Mouse (Mus musculus): ENCODE results near the gene Fcmr.

Gene Fcmr

DNA sequence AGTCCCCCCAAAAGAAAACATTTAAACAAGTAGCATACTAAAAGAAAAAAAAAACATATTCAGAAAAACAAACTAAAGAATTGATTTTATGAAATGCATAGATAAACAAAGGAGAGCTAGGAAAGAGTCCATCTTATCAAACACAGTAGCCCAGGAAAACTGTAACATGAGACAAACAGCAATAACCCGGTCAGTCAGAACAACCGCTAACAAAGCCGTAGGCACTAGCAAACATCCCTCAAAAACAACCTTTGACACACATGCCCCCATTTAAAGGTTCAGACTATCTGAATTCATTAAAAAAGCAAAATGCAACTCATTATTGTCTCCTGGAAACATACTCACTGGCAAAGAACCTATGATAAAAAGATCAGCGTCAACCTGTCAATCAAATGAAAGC lies 8.0 kb upstream of the Fcmr start:
- DNase-seq (ENCODE audit: low spot score in 2 of 2) = no peak

DNA sequence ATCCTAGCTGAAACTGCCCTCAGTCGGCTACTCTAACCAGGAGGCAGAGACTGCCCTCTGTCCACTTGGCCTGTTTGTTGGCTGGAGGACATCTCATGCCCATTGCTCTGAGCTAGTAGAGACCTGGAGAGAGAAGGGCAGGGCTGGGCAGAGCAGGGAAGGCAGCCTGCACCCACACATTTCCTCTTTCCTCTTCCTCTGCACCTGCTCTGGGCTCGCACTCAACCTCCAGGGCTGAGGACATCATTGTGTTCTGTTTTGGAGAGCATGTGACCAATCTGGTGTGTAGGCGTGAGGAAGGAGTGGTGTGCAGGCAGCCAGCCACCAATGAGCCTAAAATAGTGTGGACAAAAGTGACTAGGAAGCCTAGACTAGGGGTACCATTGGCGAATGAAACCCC lies 1.2 kb upstream of the Fcmr start:
- DNase-seq (ENCODE audit: low spot score in 2 of 2) = no peak

DNA sequence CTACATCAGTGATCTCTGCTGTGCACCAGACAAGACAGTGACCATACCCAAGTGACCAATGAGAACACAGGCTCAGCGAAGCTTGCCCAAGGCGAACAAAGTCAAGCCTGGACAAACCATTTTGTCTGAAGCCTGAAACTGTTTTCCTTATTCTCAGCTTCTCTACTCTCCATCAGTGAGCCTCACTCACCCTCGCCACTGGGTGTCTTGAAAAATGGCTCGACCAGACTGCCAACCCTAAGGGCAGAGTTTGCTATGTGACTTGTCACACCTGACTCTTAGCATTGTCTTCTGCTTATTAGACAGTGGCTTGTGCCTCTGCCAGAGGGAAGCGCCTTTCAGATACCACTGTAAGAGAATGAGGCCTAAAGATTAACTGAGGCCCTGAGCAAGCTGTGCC lies 728 bp upstream of the Fcmr start:
- no peak for DNase-seq (ENCODE audit: low spot score in 2 of 2)

DNA sequence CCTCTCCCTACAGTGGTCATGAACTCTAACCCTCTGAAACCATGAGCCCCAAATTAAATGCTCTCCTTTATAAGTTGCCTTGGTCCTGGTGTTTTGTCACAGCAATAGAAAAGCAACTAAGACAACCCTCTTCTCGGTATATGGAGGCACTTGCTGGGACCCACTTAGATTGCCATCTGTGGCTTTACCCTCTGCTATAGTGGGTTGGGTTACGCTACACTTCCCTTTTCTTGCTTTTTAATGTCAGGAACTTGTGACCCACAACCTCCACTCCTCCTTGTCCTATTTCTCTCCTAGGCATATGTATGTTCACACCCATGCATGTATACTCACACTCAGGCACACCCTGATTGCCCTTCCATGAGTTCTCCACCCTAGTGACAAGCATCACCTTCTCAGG lies 7.4 kb downstream of the Fcmr start:
- DNase-seq (ENCODE audit: low spot score in 2 of 2) = no peak

DNA sequence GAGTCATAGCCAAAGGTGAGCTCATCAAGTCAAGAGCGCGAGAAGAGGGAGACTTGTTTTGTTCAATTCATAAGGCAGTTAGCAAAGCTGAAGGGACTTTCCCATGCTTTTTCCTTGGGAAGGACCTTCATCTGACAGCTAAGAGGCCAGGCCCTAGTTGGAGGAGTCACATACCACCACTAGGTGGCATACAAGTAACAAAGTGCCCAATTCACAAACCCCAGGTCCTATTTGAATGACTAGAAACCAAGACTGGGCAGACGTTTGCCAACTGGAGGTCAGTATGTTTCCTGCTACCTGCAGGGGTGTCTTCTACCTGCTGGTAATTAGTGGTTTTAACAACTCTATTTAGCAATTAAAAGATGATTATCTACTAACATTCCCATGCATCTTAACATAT lies 9.7 kb downstream of the Fcmr start:
- peak; percentile 17 to 27 for DNase-seq (ENCODE audit: low spot score in 2 of 2)

DNA sequence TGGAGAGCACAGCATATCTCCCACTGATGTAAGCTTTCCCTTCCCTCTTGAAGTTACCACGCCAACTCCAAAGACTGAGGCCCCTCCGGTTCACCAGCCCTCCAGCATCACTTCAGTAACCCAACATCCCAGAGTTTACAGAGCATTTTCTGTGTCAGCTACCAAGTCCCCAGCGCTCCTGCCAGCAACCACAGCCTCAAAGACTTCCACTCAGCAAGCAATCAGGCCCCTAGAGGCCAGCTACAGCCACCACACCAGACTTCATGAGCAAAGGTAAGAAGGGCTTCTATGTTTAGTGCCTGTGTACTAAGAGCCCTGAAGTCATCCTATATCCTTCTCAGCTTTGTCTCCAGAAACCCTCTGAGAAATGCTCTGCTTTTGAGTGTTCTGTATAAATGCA lies 10.4 kb downstream of the Fcmr start:
- DNase-seq (ENCODE audit: low spot score in 2 of 2) = no peak

DNA sequence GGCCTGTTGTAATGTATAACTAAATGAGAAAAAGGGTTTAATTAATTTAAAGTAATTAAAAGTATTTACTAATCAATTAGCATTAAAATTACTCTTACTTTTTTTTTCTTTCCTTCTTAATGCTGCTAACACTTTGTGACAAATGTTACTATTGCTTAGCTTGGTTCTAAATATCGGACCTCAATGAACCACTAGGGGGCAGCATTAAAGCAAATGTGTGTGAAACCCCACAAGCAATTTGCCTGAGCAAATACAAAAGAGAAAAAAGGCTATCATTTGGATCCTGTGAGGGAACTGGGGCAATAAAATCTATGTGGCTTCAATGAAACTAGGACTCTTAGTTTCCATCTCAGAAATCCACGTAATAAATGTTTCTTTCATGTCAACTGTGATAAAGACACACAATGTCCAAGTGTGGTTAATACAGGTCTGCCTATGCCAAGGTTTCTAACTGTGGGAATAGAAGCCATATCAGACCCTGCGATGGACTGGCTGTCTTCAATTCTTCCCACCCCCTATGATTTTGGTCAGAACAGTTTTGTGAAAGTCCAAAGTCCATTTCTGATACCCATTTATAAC lies 11.6 kb downstream of the Fcmr start:
- peak in 1 of 2 experiments; percentile 23 for DNase-seq (ENCODE audit: low spot score in 2 of 2)

DNA sequence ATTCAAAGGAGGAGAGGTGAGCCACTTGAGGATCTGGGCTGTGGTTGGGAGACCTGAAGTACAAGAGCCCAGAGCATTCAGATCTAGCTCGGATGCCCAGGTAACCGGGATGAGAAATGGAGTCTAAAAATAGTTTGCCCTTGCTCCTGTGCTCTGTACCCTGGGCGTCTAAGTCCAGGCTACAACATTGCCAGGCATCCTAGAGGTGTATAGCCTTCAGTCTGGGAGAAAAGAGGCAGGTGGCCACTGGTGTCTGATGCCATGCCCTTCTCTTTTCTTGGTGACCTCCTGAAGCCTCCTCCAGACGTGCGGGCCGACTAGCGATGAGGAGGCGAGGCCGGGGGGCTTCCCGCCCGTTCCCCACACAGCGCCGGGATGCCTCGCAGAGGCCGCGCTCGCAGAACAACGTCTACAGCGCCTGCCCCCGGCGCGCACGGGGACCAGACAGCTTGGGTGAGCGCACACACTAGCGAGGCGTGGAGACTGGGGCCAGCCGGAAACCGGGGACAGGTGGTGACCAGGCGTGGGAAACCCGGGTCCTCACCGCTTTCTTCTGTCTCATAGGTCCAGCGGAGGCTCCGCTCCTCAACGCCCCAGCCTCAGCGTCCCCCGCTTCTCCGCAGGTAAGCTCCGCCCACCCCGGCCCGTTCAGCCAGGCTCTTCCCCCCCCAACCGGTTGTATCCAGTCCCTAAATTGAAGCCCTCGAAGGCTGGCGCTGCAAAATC lies 12.6 kb downstream of the Fcmr start:
- no peak for DNase-seq (ENCODE audit: low spot score in 2 of 2)

DNA sequence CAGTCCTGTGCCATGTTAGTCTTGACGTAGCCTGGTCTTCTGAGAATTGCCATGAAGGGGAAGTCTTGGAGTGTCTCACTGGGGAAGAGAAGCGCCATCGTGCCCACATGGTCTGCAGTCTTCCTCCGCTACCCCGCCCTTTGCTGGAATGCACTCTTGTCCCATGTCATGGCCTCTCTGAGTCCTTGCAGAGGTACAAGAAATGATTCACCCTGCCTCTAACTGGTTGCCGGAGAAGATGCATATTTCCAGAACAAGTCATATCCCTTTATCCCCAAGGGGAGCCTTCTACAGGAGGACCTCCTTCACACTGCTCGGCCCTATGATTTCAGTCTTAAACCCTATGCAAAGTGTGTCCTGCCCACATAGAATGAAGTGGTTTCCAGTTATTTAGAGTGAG lies 14.5 kb downstream of the Fcmr start:
- DNase-seq (ENCODE audit: low spot score in 2 of 2) = no peak

DNA sequence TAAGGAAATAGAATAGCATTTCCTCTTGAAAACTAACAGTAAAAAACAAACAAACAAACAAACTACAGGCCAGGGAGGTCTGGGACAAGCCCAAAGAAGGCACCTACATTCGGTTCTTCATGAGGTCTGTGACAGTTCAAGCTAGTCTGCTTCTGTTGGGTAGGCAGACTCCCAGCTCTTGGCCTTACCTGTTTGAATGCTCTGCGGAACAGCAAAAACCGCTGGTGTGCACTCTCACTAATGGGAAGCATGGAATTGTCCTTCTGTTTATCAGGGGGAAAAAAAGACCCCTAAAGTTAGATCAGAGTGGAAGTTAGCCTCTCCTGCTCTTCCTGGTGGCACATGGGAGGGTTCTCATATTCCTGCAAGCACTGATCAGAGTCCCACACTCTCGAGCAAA lies 17.7 kb downstream of the Fcmr start:
- DNase-seq (ENCODE audit: low spot score in 2 of 2) = no peak

DNA sequence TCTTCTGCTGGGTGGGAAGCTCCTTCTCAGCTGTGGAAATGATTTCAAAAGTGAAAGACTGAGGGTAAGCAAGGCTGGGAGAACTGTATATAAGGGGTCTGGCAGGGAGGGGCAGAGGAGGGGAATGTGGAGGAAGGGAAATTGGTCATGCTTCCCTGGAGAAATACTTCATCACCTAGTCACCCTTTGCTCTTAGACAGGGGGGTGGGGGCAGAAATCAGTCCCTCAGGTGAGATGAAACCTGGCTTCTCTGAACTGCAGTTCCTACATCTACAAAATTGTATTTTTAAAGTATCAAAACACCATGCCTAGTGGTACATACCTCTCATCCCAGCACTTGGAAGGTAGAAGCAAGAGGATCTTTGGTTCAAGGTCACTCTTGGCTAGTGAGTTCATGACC lies 21.9 kb downstream of the Fcmr start, which contains the start of gene Il24:
Il24 (minus strand) TSS at position 101 of the 400 bp plus-strand sequence.
- no peak for DNase-seq (ENCODE audit: low spot score in 2 of 2)

DNA sequence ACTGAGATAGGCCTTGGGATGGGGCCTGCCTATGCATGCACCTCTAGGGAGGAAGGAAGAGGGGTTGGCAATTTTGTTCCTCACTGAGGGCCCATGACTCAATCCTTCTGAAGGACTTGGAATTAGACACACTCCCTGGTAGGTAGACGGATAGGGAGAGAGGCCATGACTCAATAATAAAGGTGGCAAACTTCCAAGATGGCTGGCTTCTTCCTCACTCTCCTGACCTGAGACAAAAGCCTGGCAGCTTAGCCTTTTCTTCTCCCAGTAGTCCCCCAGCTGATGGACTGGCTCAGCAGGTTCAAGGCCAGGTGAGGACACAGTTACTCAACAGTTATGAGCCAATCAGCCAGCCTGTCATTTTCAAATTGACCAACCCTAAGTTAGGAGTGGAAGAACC lies 27.0 kb downstream of the Fcmr start:
- no peak for DNase-seq (ENCODE audit: low spot score in 2 of 2)

DNA sequence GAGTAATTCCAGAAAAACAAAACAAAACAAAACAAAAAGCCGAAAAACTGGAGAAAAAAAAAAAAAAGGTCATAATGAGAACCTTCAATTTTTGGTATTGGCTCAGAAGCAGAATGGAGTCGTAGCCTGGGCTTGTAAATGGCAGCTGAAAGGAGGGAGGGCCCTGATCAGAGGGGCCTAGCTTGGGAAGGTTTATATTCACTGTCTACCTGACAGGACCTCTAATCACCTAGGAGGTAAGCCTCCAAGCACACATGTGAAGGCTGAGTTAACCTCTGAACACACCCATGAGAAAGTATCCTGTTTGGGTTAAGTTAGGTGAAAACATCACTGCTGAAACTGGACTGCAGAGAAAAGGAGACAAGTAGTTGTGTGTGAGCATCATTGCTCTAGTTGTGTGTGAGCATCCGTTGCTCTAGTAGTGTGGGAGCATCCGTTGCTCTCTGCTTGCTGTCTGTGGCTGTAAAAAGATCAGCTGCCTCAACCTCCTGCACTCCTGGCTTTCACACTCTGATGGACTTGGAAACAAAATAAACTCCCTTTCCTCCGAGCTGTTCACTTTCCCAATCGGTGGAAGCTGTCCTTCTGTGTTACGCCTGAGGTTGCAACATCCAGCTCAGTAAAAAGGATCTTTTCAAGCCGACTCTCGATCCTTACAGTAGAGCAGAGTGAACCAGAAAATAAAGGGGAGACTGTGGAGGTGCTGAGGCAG lies 28.0 kb downstream of the Fcmr start:
- DNase-seq (ENCODE audit: low spot score in 2 of 2) = no peak

DNA sequence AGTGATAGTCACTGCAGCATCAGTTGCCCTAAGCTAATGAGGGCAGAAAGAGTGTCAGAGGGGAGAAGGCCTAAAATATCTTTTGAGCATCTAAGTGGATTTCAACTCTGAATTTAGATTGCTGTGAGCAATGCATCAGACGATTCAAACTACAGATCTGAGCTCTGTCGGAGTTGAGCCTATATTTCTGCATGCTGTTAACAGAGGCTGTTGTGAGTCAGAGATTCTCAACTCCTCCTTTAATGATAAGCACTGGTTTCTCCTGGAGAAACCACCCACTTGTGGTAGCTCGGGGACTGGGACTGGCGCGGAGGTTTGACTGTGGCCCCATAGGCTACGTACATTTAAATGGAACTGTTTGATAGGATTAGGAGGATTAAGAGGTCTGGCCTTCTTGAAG lies 29.0 kb downstream of the Fcmr start:
- no peak for DNase-seq (ENCODE audit: low spot score in 2 of 2)

DNA sequence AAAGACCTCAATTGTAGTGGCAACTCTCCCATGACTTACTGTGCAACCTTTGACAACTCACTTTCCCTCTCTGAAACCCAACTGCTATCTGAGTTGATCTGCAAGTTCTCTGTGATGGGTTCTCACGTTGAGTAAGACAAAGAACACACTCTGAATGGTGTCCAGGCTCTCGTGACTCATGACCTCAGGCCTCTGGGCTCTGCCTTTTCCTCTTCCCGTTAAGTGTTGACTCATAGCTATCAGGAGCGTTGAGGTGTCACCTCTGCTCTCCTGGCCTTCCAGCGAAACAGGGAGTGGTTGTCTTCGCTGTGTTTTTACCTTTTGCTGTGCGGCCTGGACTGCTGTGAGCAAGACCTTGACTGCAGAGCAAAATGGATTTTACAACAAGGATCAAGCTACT lies 37.0 kb downstream of the Fcmr start:
- DNase-seq (ENCODE audit: low spot score in 2 of 2) = no peak

DNA sequence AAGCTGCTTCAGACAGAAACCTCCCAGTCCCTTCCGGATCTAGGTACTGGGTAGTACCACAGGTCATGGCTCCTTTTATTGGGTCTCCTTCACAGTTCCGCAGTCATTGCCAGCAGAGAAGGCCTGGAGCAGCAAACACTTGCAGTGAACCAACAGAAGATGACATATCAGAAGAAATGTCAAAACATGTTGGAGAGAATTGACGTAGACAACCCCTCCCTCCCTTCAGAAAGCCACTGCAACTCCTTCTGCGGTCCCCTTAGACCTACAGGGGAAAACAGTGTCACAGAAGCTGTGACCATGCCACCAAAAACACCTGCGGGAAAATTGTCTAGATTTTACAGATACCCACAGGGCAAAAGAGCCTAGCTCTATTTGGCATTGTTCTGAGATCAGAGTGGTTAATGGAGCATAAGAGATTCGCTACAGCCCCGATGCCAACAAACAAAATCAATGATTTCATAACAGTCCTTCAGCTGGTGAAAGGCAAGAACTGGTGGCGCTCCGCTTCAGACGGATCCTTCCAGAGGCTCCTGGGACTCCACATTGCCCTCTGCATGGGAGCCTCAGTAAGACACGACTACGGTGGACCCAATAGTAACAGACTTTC lies 46.0 kb downstream of the Fcmr start, which contains the start of gene Il20:
Il20 (minus strand) TSS at position 51 of the 610 bp plus-strand sequence.
- no peak for DNase-seq (ENCODE audit: low spot score in 2 of 2)

DNA sequence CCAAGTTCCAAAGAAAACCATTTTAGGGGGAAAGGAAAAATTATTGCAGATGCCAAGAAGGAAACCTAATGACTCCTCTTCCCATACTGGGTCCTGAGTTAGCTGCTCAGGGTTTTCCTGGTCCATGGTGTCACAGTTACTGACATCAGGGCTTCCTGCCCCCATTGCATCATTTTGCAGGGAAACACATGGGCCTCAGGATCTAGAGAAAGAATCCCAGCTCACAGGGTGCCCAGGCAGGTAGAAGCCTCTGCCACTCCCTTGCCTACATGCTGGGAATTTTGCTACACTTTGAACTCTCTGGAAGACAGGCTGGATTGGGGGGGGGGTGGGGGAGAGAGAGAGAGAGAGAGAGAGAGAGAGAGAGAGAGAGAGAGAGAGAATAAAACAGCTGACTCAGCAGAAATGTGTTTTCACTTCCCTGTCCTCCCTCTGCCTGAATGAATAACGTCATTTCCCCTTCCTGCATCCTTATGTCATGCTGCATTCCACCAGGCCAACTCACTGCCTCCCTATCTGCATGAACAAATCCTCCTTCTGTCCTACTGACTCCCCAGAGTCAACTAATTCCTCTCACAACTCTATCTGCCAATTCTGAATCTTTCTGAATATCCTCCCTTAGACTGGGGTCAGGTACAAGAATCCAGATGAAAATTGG lies 53.0 kb downstream of the Fcmr start:
- DNase-seq (ENCODE audit: low spot score in 2 of 2) = no peak

DNA sequence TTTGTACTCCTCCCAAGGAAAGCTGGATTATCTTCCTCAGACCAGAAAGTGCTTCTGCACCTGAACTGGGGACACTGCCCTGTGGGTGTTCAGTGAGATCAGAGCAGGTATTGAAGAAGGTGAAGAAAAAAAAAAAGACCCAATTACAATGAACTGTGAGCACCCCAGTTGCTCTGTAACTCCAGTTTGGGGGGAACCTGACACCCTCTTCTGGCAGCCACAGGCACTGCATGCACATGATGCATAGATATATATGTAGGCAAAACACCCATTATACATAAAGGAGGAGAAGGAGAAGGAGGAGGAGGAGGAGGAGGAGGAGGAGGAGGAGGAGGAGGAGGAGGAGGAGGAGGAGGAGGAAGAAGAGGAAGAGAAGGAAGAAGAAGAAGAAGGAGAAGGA lies 61.0 kb downstream of the Fcmr start:
- no peak for DNase-seq (ENCODE audit: low spot score in 2 of 2)
